Mouse (Mus musculus) kidney, adult 2 months (tissue): ENCODE data around the gene Mup22. TPM values are rescaled to one million over a fixed set of nuclear protein-coding genes. Genes with fewer than 3 reads are reported as not detected.
"Not testable (repeated sequence)": the region's sequence is repeated elsewhere in the genome, so short reads cannot be mapped to it uniquely, and the experiment has no call there.

Experiments
- DNase-seq: peaks from one replicate; pipeline ENCODE4 v3.0.0; 2021
- H3K27ac ChIP-seq: fragments of 200-500 bp; 2 replicates; pipeline ENCODE4 v1.5.1; 2012; ENCODE audit warnings: low read depth, low read length, control low read depth, inconsistent platforms; ENCODE audit not compliant: insufficient read depth
- H3K27me3 ChIP-seq: fragments of 200-500 bp; replicated peaks from 2 replicates; pipeline ENCODE4 v1.6.1; 2012; ENCODE audit warnings: mild to moderate bottlenecking, moderate library complexity, low read length, inconsistent platforms; ENCODE audit not compliant: control insufficient read depth, insufficient read depth
- H3K36me3 ChIP-seq: fragments of 200-500 bp; 2 replicates; pipeline ENCODE4 v1.6.1; 2012; ENCODE audit warnings: mild to moderate bottlenecking, moderate library complexity, low read length, inconsistent platforms; ENCODE audit not compliant: control insufficient read depth, insufficient read depth
- H3K4me1 ChIP-seq: fragments of 200-500 bp; 2 replicates; pipeline ENCODE4 v1.6.1; 2011; ENCODE audit warnings: low read length; ENCODE audit not compliant: control insufficient read depth, insufficient read depth
- H3K4me3 ChIP-seq: fragments of 200-500 bp; 2 replicates; pipeline ENCODE4 v1.5.1; 2011; ENCODE audit warnings: mild to moderate bottlenecking, low read depth, low read length, control low read depth; ENCODE audit not compliant: insufficient read depth
- WGBS: fragments of 180-500 bp; shearing (Covaris S2); methylation state at CpG from one replicate; pipeline ENCODE4 v1.1.7; 2018; 5-methylcytosine and 5-hydroxymethylcytosine counted together
- polyA plus RNA-seq: library from polyadenylated mRNA; depleted of rRNA; stranded (reverse); fragments of >200 nt; gene quantifications from 2 replicates; pipeline ENCODE4 v1.2.3, GENCODE M21; 2012; rRNA removed

The Mup22 gene
- 0.49 TPM in 1 of 2 replicates, not detected in the other for polyA plus RNA-seq

DNA sequence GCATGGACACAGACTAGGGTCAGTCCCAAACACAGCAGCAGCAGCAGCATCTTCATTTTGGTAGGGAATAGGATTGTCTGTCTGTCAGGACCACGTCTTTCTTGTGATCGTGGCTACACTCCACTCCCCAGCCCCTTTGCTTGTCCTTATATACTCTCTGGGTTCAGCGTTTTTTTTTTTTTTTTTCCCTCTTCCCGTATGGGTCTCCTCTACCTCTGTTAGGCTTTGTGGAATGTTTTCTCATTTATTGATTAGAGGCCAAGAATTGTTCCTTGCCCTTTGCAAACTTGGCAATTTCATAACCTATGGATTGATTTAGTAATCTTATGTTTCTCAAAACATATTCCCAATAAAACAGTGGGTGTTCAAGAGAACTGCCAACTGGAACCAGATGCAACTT lies at the start of gene Mup22:
Gene Mup22, minus strand, starts transcription at position 101 of the 400 bp plus-strand sequence.
- not testable (repeated sequence) for DNase-seq, H3K4me3 ChIP-seq, H3K27ac ChIP-seq, H3K4me1 ChIP-seq, H3K27me3 ChIP-seq, H3K36me3 ChIP-seq
- WGBS, result 75% methylated on average over 4 of the region's 4 CpGs

DNA sequence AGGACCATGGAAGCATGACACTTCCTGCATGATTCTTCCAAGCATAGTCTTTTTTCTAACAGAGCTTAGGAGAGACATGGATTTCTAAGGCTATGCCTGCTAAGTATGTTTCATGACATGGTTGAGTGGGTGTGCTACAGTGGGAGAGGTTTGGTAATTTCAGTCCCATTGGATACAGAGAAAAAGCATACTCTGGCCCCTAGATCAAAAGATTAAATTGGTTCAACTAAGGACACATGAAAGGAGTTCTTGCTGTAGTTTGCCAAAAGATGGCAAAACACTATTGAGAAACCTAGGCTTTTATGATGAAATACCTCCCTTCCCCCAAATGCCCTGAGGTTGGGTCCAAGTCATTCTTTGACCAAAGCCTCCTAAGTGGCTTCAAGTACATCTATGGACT lies 19.6 kb upstream of the Mup22 start:
- not testable (repeated sequence) for H3K27ac ChIP-seq, H3K36me3 ChIP-seq, DNase-seq, H3K27me3 ChIP-seq, H3K4me1 ChIP-seq, H3K4me3 ChIP-seq

Other genes with a start within 250 kb of the Mup22 start
- gene Mup10, start 239.3 kb downstream of the Mup22 start, polyA plus RNA-seq, result not detected in 2 replicates
- gene Mup11, start 159.1 kb downstream of the Mup22 start, polyA plus RNA-seq, result 0.11 TPM in 1 of 2 replicates, not detected in the other
- not detected in 2 replicates for gene Mup12, start 80.1 kb downstream of the Mup22 start, polyA plus RNA-seq